Mouse (Mus musculus) Muller cell, postnatal 12 days (primary cell): ENCODE data around the gene Tacr2.
A peak's percentile ranks its signal among the peaks of the same experiment; 100 is the strongest.

Experiments used
- DNase-seq: peaks from one replicate; pipeline ENCODE4 v3.0.0-alpha.2; 2015; ENCODE audit errors: inconsistent ontology term

The Tacr2 gene

GRCm38 (mm10) chr10:62239270-62239669 lies 13.0 kb upstream of the Tacr2 start:
- no peak for DNase-seq

- no peak for DNase-seq
Measured at GRCm38 (mm10) chr10:62242358-62242757, 9.9 kb upstream of the Tacr2 start.

GRCm38 (mm10) chr10:62242896-62243295 lies 9.3 kb upstream of the Tacr2 start:
- DNase-seq: peak; percentile 49

- DNase-seq: no peak
Measured at GRCm38 (mm10) chr10:62244067-62244466, 8.2 kb upstream of the Tacr2 start.

- peak; percentile 70 for DNase-seq
Measured at GRCm38 (mm10) chr10:62247156-62247555, 5.1 kb upstream of the Tacr2 start.

- peak; percentile 90 for DNase-seq
Measured at GRCm38 (mm10) chr10:62247815-62248214, 4.4 kb upstream of the Tacr2 start.

GRCm38 (mm10) chr10:62252496-62253235 lies 428 bp downstream of the Tacr2 start:
- DNase-seq: no peak

GRCm38 (mm10) chr10:62258298-62258697 lies 6.1 kb downstream of the Tacr2 start:
- no peak for DNase-seq

- DNase-seq: peak; percentile 96
Measured at GRCm38 (mm10) chr10:62261115-62261886, 9.1 kb downstream of the Tacr2 start.

GRCm38 (mm10) chr10:62264299-62264698 lies 12.1 kb downstream of the Tacr2 start:
- DNase-seq: no peak

- no peak for DNase-seq
Measured at GRCm38 (mm10) chr10:62269278-62269677, 17.0 kb downstream of the Tacr2 start.

GRCm38 (mm10) chr10:62275235-62275634 lies 23.0 kb downstream of the Tacr2 start:
- DNase-seq: peak; percentile 64

- DNase-seq: no peak
Measured at GRCm38 (mm10) chr10:62277499-62278293, 25.5 kb downstream of the Tacr2 start.

- no peak for DNase-seq
Measured at GRCm38 (mm10) chr10:62279066-62279465, 26.8 kb downstream of the Tacr2 start.

- no peak for DNase-seq
Measured at GRCm38 (mm10) chr10:62279671-62280070, 27.4 kb downstream of the Tacr2 start.

- no peak for DNase-seq
Measured at GRCm38 (mm10) chr10:62282782-62283181, 30.5 kb downstream of the Tacr2 start.

- DNase-seq: no peak
Measured at GRCm38 (mm10) chr10:62283206-62283792, 31.1 kb downstream of the Tacr2 start.

- DNase-seq: no peak
Measured at GRCm38 (mm10) chr10:62287460-62288124, 35.4 kb downstream of the Tacr2 start.

GRCm38 (mm10) chr10:62294112-62294511 lies 41.9 kb downstream of the Tacr2 start:
- DNase-seq: peak; percentile 77

- peak; percentile 90 for DNase-seq
Measured at GRCm38 (mm10) chr10:62296086-62296872, 44.0 kb downstream of the Tacr2 start.
